Mouse (Mus musculus) olfactory bulb, adult 2 months (tissue): ENCODE results near the gene Iqck.

Experiments
- CTCF ChIP-seq: fragments of 200-500 bp; IDR thresholded peaks from 2 replicates; pipeline ENCODE4 v1.5.1; 2012; ENCODE audit warnings: low read depth, mild to moderate bottlenecking, low read length, moderate library complexity; ENCODE audit not compliant: insufficient read depth
- POLR2A ChIP-seq: fragments of 200-500 bp; IDR thresholded peaks from 2 replicates; pipeline ENCODE4 v1.6.1; 2012; ENCODE audit warnings: mild to moderate bottlenecking, low read depth, low read length, moderate library complexity; ENCODE audit not compliant: insufficient read depth

GRCm38 (mm10) chr7:118929601-118930311 lies 74.2 kb downstream of the Iqck start:
- TF ChIP-seq CTCF (no peak), POLR2A (no peak)
